Mouse (Mus musculus) intestine, embryonic 15.5 days (tissue): ENCODE data around the gene Hmmr. TPM values are rescaled to one million over a fixed set of nuclear protein-coding genes. Genes with fewer than 3 reads are reported as not detected.

Source experiments
- ATAC-seq: fragments of 200-750 bp; cut with Nextera tagmentation; 2 replicates; pipeline ENCODE4 v1.8.0; 2017; ENCODE audit warnings: moderate TSS enrichment, moderate library complexity
- H3K27ac ChIP-seq: fragments of 300-500 bp; sonication (generic); 2 replicates; pipeline ENCODE4 v1.5.1; 2015; ENCODE audit warnings: mild to moderate bottlenecking, inconsistent platforms
- H3K27me3 ChIP-seq: fragments of 300-500 bp; sonication (generic); replicated peaks from 2 replicates; pipeline ENCODE4 v1.6.1; 2015; ENCODE audit warnings: inconsistent platforms
- H3K36me3 ChIP-seq: fragments of 300-500 bp; sonication (generic); 2 replicates; pipeline ENCODE4 v1.6.1; 2015; ENCODE audit warnings: inconsistent platforms
- H3K4me1 ChIP-seq: fragments of 300-500 bp; sonication (generic); replicated peaks from 2 replicates; pipeline ENCODE4 v1.6.1; 2015; ENCODE audit warnings: inconsistent platforms
- H3K4me2 ChIP-seq: fragments of 300-500 bp; sonication (generic); replicated peaks from 2 replicates; pipeline ENCODE4 v1.6.1; 2015; ENCODE audit warnings: mild to moderate bottlenecking, inconsistent platforms
- H3K4me3 ChIP-seq: fragments of 300-500 bp; sonication (generic); replicated peaks from 2 replicates; pipeline ENCODE4 v1.5.1; 2015; ENCODE audit warnings: inconsistent platforms
- H3K9ac ChIP-seq: fragments of 300-500 bp; sonication (generic); 2 replicates; pipeline ENCODE4 v1.6.1; 2015; ENCODE audit warnings: inconsistent platforms
- H3K9me3 ChIP-seq: fragments of 300-500 bp; sonication (generic); 2 replicates; pipeline ENCODE4 v1.6.1; 2016; ENCODE audit warnings: inconsistent platforms
- WGBS: fragments of 180-500 bp; shearing (Covaris S2); methylation state at CpG from one replicate; pipeline ENCODE4 v1.1.7; 2015; 5-methylcytosine and 5-hydroxymethylcytosine counted together
- polyA plus RNA-seq: library from polyadenylated mRNA; unstranded; fragments of >200 nt; fragmentation: Nextera tagmentation; extraction: Ambion mirVana; gene quantifications from 2 replicates; pipeline ENCODE4 v1.2.1, GENCODE M21; 2015

Gene Hmmr
- polyA plus RNA-seq, 1 experiment from 2014 or later, result 45.8 TPM

- H3K9me3 ChIP-seq, result no peaks in the 10 kb centered on the region
- H3K27me3 ChIP-seq, result no peaks in the 10 kb centered on the region
- under 1% methylated on average over 16 of the region's 16 CpGs for WGBS
- peak overlapping the region; percentile 18 for H3K9ac ChIP-seq
- ATAC-seq, result peak; percentile 31
- H3K4me3 ChIP-seq, result peak overlapping the region; percentile 91
- H3K4me2 ChIP-seq, result peak overlapping the region; percentile 70
- peak overlapping the region; percentile 95 for H3K27ac ChIP-seq
- H3K4me1 ChIP-seq, result peaks cover 11% of the 10 kb centered on the region; the same call in 1 of the 2 replicates
- no peaks in the 10 kb centered on the region for H3K36me3 ChIP-seq
These were observed 39.8 kb downstream of the Hmmr start for GRCm38 (mm10) chr11:40693366-40693951.

- WGBS, result under 1% methylated on average over 36 of the region's 36 CpGs
- no peaks in the 10 kb centered on the region for H3K36me3 ChIP-seq
- peak overlapping the region; percentile 73 for H3K9ac ChIP-seq
- H3K27me3 ChIP-seq, result no peaks in the 10 kb centered on the region
- peak overlapping the region; percentile 70 for H3K4me2 ChIP-seq
- peak overlapping the region; percentile 91 for H3K4me3 ChIP-seq
- peak overlapping the region; percentile 95 for H3K27ac ChIP-seq
- peaks cover 11% of the 10 kb centered on the region; the same call in 1 of the 2 replicates for H3K4me1 ChIP-seq
- H3K9me3 ChIP-seq, result no peaks in the 10 kb centered on the region
- peak; percentile 98 for ATAC-seq
These were observed 40.5 kb downstream of the Hmmr start for GRCm38 (mm10) chr11:40692511-40693365.

- peaks cover 11% of the 10 kb centered on the region; the same call in 1 of the 2 replicates for H3K4me1 ChIP-seq
- H3K27me3 ChIP-seq, result no peaks in the 10 kb centered on the region
- WGBS, result 0% methylated on average over 28 of the region's 28 CpGs
- peak overlapping the region; percentile 91 for H3K4me3 ChIP-seq
- peak; percentile 85 for ATAC-seq
- H3K36me3 ChIP-seq, result peaks cover 3% of the 10 kb centered on the region; the same call in 1 of the 2 replicates
- H3K9ac ChIP-seq, result peak overlapping the region; percentile 73
- H3K27ac ChIP-seq, result peak overlapping the region; percentile 84
- H3K9me3 ChIP-seq, result no peaks in the 10 kb centered on the region
- H3K4me2 ChIP-seq, result peak overlapping the region; percentile 70
These were observed 41.1 kb downstream of the Hmmr start for GRCm38 (mm10) chr11:40692101-40692509.

- no peaks in the 10 kb centered on the region for H3K9me3 ChIP-seq
- no peak overlapping the region for H3K4me3 ChIP-seq
- H3K27ac ChIP-seq, result no peak overlapping the region
- ATAC-seq, result no peak
- peaks cover 11% of the 10 kb centered on the region; the same call in 1 of the 2 replicates for H3K4me1 ChIP-seq
- 60% methylated on average over 5 of the region's 5 CpGs for WGBS
- H3K27me3 ChIP-seq, result no peaks in the 10 kb centered on the region
- no peak overlapping the region for H3K9ac ChIP-seq
- H3K4me2 ChIP-seq, result peak overlapping the region; percentile 70; the same call in 1 of the 2 replicates
- peaks cover 4% of the 10 kb centered on the region; the same call in 1 of the 2 replicates for H3K36me3 ChIP-seq
These were observed 42.6 kb downstream of the Hmmr start for GRCm38 (mm10) chr11:40690444-40691127.

- Histone ChIP-seq H3K27me3 (no peaks in the 10 kb centered on the region), H3K27ac (no peak overlapping the region), H3K4me3 (no peak overlapping the region), H3K9me3 (no peaks in the 10 kb centered on the region), H3K4me2 (no peak overlapping the region), H3K4me1 (no peaks in the 10 kb centered on the region), H3K9ac (no peak overlapping the region), H3K36me3 (peaks cover 19% of the 10 kb centered on the region; the same call in 1 of the 2 replicates)
- no peak for ATAC-seq
- WGBS, result 67% methylated on average over 3 of the region's 3 CpGs
These were observed 49.9 kb downstream of the Hmmr start for GRCm38 (mm10) chr11:40683295-40683694.

GRCm38 (mm10) chr11:40682456-40682855 lies 50.8 kb downstream of the Hmmr start:
- no peaks in the 10 kb centered on the region for H3K27me3 ChIP-seq
- no peak overlapping the region for H3K4me3 ChIP-seq
- no peak overlapping the region for H3K9ac ChIP-seq
- no peak overlapping the region for H3K4me2 ChIP-seq
- WGBS, result 85% methylated on average over 3 of the region's 3 CpGs
- H3K9me3 ChIP-seq, result no peaks in the 10 kb centered on the region
- no peak overlapping the region for H3K27ac ChIP-seq
- ATAC-seq, result no peak
- H3K4me1 ChIP-seq, result no peaks in the 10 kb centered on the region
- peaks cover 26% of the 10 kb centered on the region for H3K36me3 ChIP-seq

- H3K4me3 ChIP-seq, result no peak overlapping the region
- H3K27ac ChIP-seq, result no peak overlapping the region
- H3K9ac ChIP-seq, result no peak overlapping the region
- H3K4me1 ChIP-seq, result no peaks in the 10 kb centered on the region
- no peaks in the 10 kb centered on the region for H3K27me3 ChIP-seq
- H3K36me3 ChIP-seq, result peaks cover 16% of the 10 kb centered on the region
- 100% methylated on average over 1 of the region's 1 CpGs for WGBS
- ATAC-seq, result no peak
- no peaks in the 10 kb centered on the region for H3K9me3 ChIP-seq
- no peak overlapping the region for H3K4me2 ChIP-seq
These were observed 56.1 kb downstream of the Hmmr start for GRCm38 (mm10) chr11:40677169-40677568.

- H3K27me3 ChIP-seq, result no peaks in the 10 kb centered on the region
- no peak overlapping the region for H3K27ac ChIP-seq
- no peak overlapping the region for H3K9ac ChIP-seq
- 88% methylated on average over 4 of the region's 4 CpGs for WGBS
- H3K4me1 ChIP-seq, result no peaks in the 10 kb centered on the region
- no peaks in the 10 kb centered on the region for H3K9me3 ChIP-seq
- H3K36me3 ChIP-seq, result peaks cover 13% of the 10 kb centered on the region
- no peak overlapping the region for H3K4me2 ChIP-seq
- ATAC-seq, result no peak
- H3K4me3 ChIP-seq, result no peak overlapping the region
These were observed 58.0 kb downstream of the Hmmr start for GRCm38 (mm10) chr11:40675014-40675730.

Other genes starting within 250 kb of the Hmmr start
- 85.0 and 91.2 TPM in 2 replicates for gene Mat2b, start 38.2 kb downstream of the Hmmr start, polyA plus RNA-seq
- 140 and 163 TPM in 2 replicates for gene Nudcd2, start 245 bp upstream of the Hmmr start, polyA plus RNA-seq
- 48.0 and 49.7 TPM in 2 replicates for gene Ccng1, start 21.9 kb upstream of the Hmmr start, polyA plus RNA-seq